33 mouse cellular contexts compared by ENCODE assay signal in genomic region chr4:148693417-148693959, GRCm38 (mm10). TPM values are rescaled to one million over a fixed set of nuclear protein-coding genes. Genes with fewer than 3 reads are reported as not detected.
"Had no signal": no experiment of that assay in that cellular context is flagged by ENCODE, and none has a peak within 500 bp of the region (broad histone marks: within the 10 kb centered on the region; RNA-seq: fewer than 3 reads in every experiment).

No protein-coding gene starts in this region.

- H3K9ac ChIP-seq: heart, embryonic 15.5 days; hindbrain, embryonic 12.5 days; hindbrain, embryonic 14.5 days; intestine, embryonic 15.5 days; limb, embryonic 13.5 days; limb, embryonic 15.5 days had no signal

- H3K36me3 ChIP-seq: heart, embryonic 15.5 days; hindbrain, embryonic 10.5 days; hindbrain, embryonic 12.5 days; intestine, embryonic 15.5 days; limb, embryonic 13.5 days; limb, embryonic 15.5 days had no signal

- H3K27me3 ChIP-seq: heart, embryonic 15.5 days; intestine, embryonic 15.5 days; limb, embryonic 13.5 days had no signal

- H3K4me1 ChIP-seq: intestine, embryonic 15.5 days had no signal

- H3K4me2 ChIP-seq: heart, embryonic 11.5 days; heart, embryonic 15.5 days; hindbrain, embryonic 12.5 days; hindbrain, embryonic 14.5 days; intestine, embryonic 15.5 days; limb, embryonic 13.5 days; limb, embryonic 15.5 days had no signal

- H3K9me3 ChIP-seq: heart, embryonic 15.5 days; hindbrain, embryonic 12.5 days; intestine, embryonic 15.5 days; limb, embryonic 13.5 days; limb, embryonic 15.5 days had no signal

- ATAC-seq: hindbrain, embryonic 16.5 days; inflammation-experienced regulatory T-cells, adult 6 months; intestine, embryonic 15.5 days; intestine, postnatal 0 days had no signal

- H3K4me3 ChIP-seq: gastrocnemius, adult 2 months; heart, adult 2 months; heart, embryonic 15.5 days; hindbrain, embryonic 10.5 days; hindbrain, embryonic 12.5 days; intestine, embryonic 15.5 days; layer of hippocampus, adult 2 months; left cerebral cortex, adult 2 months; limb, embryonic 13.5 days; limb, embryonic 15.5 days had no signal

- DNase-seq: gastrocnemius, adult 2 months; gastrocnemius, postnatal 10 days; gastrocnemius, postnatal 25 days; heart, adult 2 months; heart, postnatal 14 days; heart, postnatal 36 days; kidney, adult 18-20 months; kidney, adult 8-10 months; kidney, postnatal 10 days; kidney, postnatal 25 days; kidney, postnatal 4 days had no signal

- H3K27ac ChIP-seq: gastrocnemius, adult 2 months; heart, adult 2 months; heart, embryonic 15.5 days; hindbrain, embryonic 10.5 days; hindbrain, embryonic 12.5 days; hindbrain, embryonic 14.5 days; intestine, embryonic 15.5 days; layer of hippocampus, adult 2 months; left cerebral cortex, adult 2 months; limb, embryonic 13.5 days; limb, embryonic 15.5 days had no signal

RNA-seq across cellular contexts. Expression of gene Gm572, which starts 50.4 kb away (rescaled TPM):
- total RNA-seq: granulocyte monocyte progenitor cell, adult 5-6 weeks; layer of hippocampus, adult 2 months; layer of hippocampus, postnatal 10 days; layer of hippocampus, postnatal 25 days; left cerebral cortex, adult 2 months; left cerebral cortex, postnatal 36 days; liver, adult 2 months had no signal
- polyA plus RNA-seq: frontal cortex, adult 2 months; hindbrain, embryonic 10.5 days; hindbrain, embryonic 12.5 days; hindbrain, embryonic 14.5 days; hindbrain, embryonic 16.5 days; inflammation-experienced regulatory T-cells, adult 6 months; intestine, embryonic 15.5 days; intestine, postnatal 0 days; kidney, embryonic 14.5 days; kidney, embryonic 16.5 days; limb, embryonic 11.5 days; limb, embryonic 13.5 days; limb, embryonic 15.5 days; liver, adult 2 months had no signal
